Mouse (Mus musculus): ENCODE results near the gene Adgrb2.

- TF ChIP-seq POLR2A (IDR thresholded peaks at IDR 0.05; ENCODE audit: borderline replicate concordance, insufficient read depth, low read length) (no peak), CTCF (IDR thresholded peaks at IDR 0.05; ENCODE audit: borderline replicate concordance, insufficient read depth, low read depth, low read length) (no peak)
Observed at GRCm38 (mm10) chr4:130052283-130052682, 67.6 kb downstream of the Adgrb2 start.
